Mouse (Mus musculus) forebrain, embryonic 11.5 days (tissue): Measurements from ENCODE around the gene St7l. TPM values are rescaled to one million over a fixed set of nuclear protein-coding genes. Genes with fewer than 3 reads are reported as not detected.

Experiments
- ATAC-seq: fragments of 200-750 bp; cut with Nextera tagmentation; replicated peaks from 2 replicates; pipeline ENCODE4 v1.8.0; 2017; ENCODE audit warnings: moderate TSS enrichment; ENCODE audit not compliant: low FRiP score
- DNase-seq: peaks from one replicate; pipeline ENCODE4 v3.0.0-alpha.2; 2017; ENCODE audit warnings: low spot score
- H3K27ac ChIP-seq: fragments of 300-500 bp; sonication (generic); 2 replicates; pipeline ENCODE4 v1.5.1; 2014; ENCODE audit warnings: low read depth, low read length
- H3K27me3 ChIP-seq: fragments of 300-500 bp; sonication (generic); 2 replicates; pipeline ENCODE4 v1.6.1; 2014; ENCODE audit warnings: mild to moderate bottlenecking, low read length, mixed read lengths; ENCODE audit not compliant: control insufficient read depth, insufficient read depth
- H3K36me3 ChIP-seq: fragments of 300-500 bp; sonication (generic); 2 replicates; pipeline ENCODE4 v1.6.1; 2014; ENCODE audit warnings: mild to moderate bottlenecking, low read length, moderate library complexity, mixed read lengths; ENCODE audit not compliant: control insufficient read depth, insufficient read depth
- H3K4me1 ChIP-seq: fragments of 300-500 bp; sonication (generic); replicated peaks from 2 replicates; pipeline ENCODE4 v1.6.1; 2014; ENCODE audit warnings: low read length, mixed read lengths; ENCODE audit not compliant: control insufficient read depth, insufficient read depth
- H3K4me2 ChIP-seq: fragments of 300-500 bp; sonication (generic); 2 replicates; pipeline ENCODE4 v1.6.1; 2014; ENCODE audit warnings: low read depth, mild to moderate bottlenecking, low read length, moderate library complexity, mixed read lengths; ENCODE audit not compliant: severe bottlenecking
- H3K4me3 ChIP-seq: fragments of 300-500 bp; sonication (generic); 2 replicates; pipeline ENCODE4 v1.5.1; 2014; ENCODE audit warnings: low read depth, low read length
- H3K9ac ChIP-seq: fragments of 300-500 bp; sonication (generic); 2 replicates; pipeline ENCODE4 v1.6.1; 2014; ENCODE audit warnings: low read length
- H3K9me3 ChIP-seq: fragments of 300-500 bp; sonication (generic); 2 replicates; pipeline ENCODE4 v1.6.1; 2016; ENCODE audit warnings: low read length, mixed read lengths; ENCODE audit not compliant: control insufficient read depth
- WGBS: fragments of 180-500 bp; shearing (Covaris S2); extraction: QIAGEN DNeasy Blood & Tissue Kit; methylation state at CpG from one replicate; pipeline ENCODE4 v1.1.7; 2014; 5-methylcytosine and 5-hydroxymethylcytosine counted together
- polyA plus RNA-seq: library from polyadenylated mRNA; unstranded; fragments of >200 nt; fragmentation: Nextera tagmentation; extraction: Ambion mirVana; gene quantifications from 2 replicates; pipeline ENCODE4 v1.2.1, GENCODE M21; 2014

Gene St7l
- polyA plus RNA-seq, 1 experiment from 2014 or later: 30.3 TPM

DNA sequence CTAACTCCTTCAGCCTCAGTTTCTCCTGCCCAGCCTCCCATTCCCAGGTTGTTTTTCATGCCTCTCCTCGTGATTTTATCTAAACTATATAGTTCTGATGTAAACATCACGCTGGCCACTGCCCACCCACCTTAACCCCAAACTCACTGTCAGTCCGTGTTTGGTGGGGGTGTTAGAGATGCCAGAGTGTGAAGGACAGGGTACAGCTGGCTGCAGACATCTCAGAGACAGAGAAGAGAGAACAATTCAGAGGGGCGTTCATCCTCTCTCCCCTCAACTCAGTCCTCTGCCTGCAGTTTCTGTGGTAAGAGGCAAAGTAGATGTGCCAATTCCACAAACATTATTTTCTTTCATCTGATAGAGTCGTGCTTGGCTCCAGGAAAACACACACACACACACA is 99.1 kb downstream of the St7l start:
- no peaks in the 10 kb centered on the region for H3K9me3 ChIP-seq
- 8% methylated on average over 5 of the region's 5 CpGs for WGBS
- H3K4me1 ChIP-seq: peaks cover 14% of the 10 kb centered on the region
- peaks cover 49% of the 10 kb centered on the region for H3K27me3 ChIP-seq
- ATAC-seq (no peak), DNase-seq (no peak)
- H3K36me3 ChIP-seq: no peaks in the 10 kb centered on the region
- no peak overlapping the region for H3K9ac ChIP-seq
- H3K4me3 ChIP-seq: no peak overlapping the region
- H3K27ac ChIP-seq: no peak overlapping the region
- H3K4me2 ChIP-seq: no peak overlapping the region

- ATAC-seq: no peak
- WGBS: 34% methylated on average over 12 of the region's 13 CpGs
- Histone ChIP-seq H3K4me2 (no peak overlapping the region), H3K27ac (no peak overlapping the region), H3K36me3 (no peaks in the 10 kb centered on the region), H3K4me1 (peaks cover 19% of the 10 kb centered on the region), H3K4me3 (no peak overlapping the region), H3K9ac (no peak overlapping the region), H3K9me3 (no peaks in the 10 kb centered on the region), H3K27me3 (peaks cover 49% of the 10 kb centered on the region)
- peak; percentile 51 for DNase-seq
Observed at GRCm38 (mm10) chr3:104963331-104964276, 99.8 kb downstream of the St7l start.

GRCm38 (mm10) chr3:104965070-104965855 is 101.5 kb downstream of the St7l start:
- H3K27ac ChIP-seq: no peak overlapping the region
- ATAC-seq: no peak
- H3K9me3 ChIP-seq: no peaks in the 10 kb centered on the region
- H3K9ac ChIP-seq: no peak overlapping the region
- peaks cover 19% of the 10 kb centered on the region for H3K4me1 ChIP-seq
- no peak for DNase-seq
- H3K36me3 ChIP-seq: no peaks in the 10 kb centered on the region
- WGBS: 80% methylated on average over 8 of the region's 8 CpGs
- H3K27me3 ChIP-seq: peaks cover 38% of the 10 kb centered on the region
- no peak overlapping the region for H3K4me2 ChIP-seq
- no peak overlapping the region for H3K4me3 ChIP-seq

DNA sequence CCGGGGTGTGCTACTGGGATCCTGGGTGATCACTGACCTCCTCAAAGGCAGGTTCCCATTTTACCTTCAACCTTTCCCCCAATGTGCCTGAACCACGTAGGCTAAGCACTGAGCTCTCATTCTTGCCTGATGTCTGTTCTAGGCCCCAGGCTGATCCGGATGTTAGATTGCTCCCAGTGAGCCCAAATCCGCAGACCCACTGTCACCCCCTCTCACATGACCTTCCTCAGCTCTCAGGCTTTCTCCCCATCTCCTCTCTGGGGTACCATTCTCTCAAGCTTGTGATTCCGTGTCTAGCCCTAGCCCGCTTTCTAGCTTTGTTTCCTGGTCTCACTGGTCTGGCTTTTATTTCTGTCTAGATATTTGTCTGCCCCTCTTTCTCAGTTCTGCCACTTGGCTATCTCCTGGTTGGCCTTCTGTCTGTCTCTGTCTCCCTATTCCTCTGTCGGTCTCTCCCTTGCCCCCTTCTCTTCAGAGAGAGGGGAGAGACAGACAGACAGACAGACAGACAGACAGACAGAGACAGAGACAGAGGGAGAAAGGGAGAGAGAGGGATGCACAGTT is 102.3 kb downstream of the St7l start:
- DNase-seq: no peak
- WGBS: 81% methylated on average over 7 of the region's 7 CpGs
- peaks cover 18% of the 10 kb centered on the region for H3K4me1 ChIP-seq
- ATAC-seq: no peak
- H3K4me3 ChIP-seq: no peak overlapping the region
- no peak overlapping the region for H3K27ac ChIP-seq
- peaks cover 30% of the 10 kb centered on the region for H3K27me3 ChIP-seq
- no peaks in the 10 kb centered on the region for H3K9me3 ChIP-seq
- H3K9ac ChIP-seq: no peak overlapping the region
- H3K4me2 ChIP-seq: no peak overlapping the region
- H3K36me3 ChIP-seq: no peaks in the 10 kb centered on the region

DNA sequence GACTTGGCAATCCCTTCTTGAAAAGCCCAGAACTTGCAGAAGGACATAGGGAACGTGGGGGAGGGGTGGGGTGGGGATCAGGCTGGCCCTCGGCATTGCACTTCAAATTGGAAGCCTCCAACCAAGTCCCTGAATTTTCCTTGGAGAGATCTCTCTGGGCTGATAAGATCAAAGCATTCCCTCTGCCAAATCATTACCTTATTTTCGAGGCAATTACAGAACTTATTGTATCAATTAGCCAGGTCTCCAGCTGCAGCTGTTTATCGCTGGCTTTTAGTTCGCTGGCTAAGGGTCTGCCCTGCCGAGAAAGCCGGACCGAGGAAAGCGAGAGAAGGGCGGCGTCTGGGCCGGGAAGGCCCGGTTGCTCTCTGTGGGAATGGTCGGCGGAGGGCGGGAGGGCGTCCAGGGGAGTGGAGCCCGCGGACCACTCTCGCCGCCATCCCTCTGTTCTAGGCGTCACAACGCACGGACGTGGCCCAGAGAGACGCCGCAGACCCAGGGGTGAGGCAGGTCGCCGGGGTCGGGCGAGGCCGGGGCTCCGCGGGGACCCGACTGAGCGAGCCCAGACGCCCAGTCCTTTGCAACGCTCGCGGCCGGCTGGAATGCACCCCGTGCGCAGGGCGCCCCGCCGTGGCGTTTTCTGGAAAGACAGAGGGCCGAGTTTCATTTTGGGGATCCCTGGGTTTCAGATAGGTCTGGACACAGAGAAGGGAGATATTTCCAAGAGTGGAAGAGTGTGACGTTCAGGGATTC is 103.9 kb downstream of the St7l start:
- under 1% methylated on average over 49 of the region's 49 CpGs for WGBS
- H3K4me1 ChIP-seq: peaks cover 5% of the 10 kb centered on the region; the same call in 1 of the 2 replicates
- peaks cover 13% of the 10 kb centered on the region for H3K27me3 ChIP-seq
- H3K9me3 ChIP-seq: no peaks in the 10 kb centered on the region
- peak; percentile 92 for DNase-seq
- peak overlapping the region; percentile 64 for H3K9ac ChIP-seq
- 0 out of 2 replicates have a peak overlapping the region, but pooled peaks have one; percentile 31 for H3K27ac ChIP-seq
- peak overlapping the region; percentile 77 for H3K4me2 ChIP-seq
- peak overlapping the region; percentile 44 for H3K4me3 ChIP-seq
- no peaks in the 10 kb centered on the region for H3K36me3 ChIP-seq
- ATAC-seq: peak; percentile 77

Other genes with a start within 250 kb of the St7l start
- 45.1 and 45.9 TPM in 2 replicates for gene Slc16a1, start 225.3 kb upstream of the St7l start, polyA plus RNA-seq
- 1.1 and 1.2 TPM in 2 replicates for gene Ppm1j, start 82.9 kb upstream of the St7l start, polyA plus RNA-seq
- 0.24 TPM in 1 of 2 replicates, not detected in the other for gene Fam19a3, start 82.2 kb upstream of the St7l start, polyA plus RNA-seq
- 80.5 and 98.0 TPM in 2 replicates for gene Rhoc, start 75.6 kb upstream of the St7l start, polyA plus RNA-seq
- gene Mov10, start 45.4 kb upstream of the St7l start, polyA plus RNA-seq: 13.8 and 15.3 TPM in 2 replicates
- 228 and 240 TPM in 2 replicates for gene Capza1, start 500 bp downstream of the St7l start, polyA plus RNA-seq
- 1.2 and 1.4 TPM in 2 replicates for gene Wnt2b, start 97.9 kb downstream of the St7l start, polyA plus RNA-seq
- gene Cttnbp2nl, start 189.1 kb downstream of the St7l start, polyA plus RNA-seq: 49.4 and 50.4 TPM in 2 replicates
- gene 4930564D02Rik, start 202.8 kb downstream of the St7l start, polyA plus RNA-seq: not detected in 2 replicates